Mouse (Mus musculus) heart, embryonic 14.5 days (tissue): Measurements from ENCODE around the gene Tns1. TPM values are rescaled to one million over a fixed set of nuclear protein-coding genes. Genes with fewer than 3 reads are reported as not detected.

Experiments
- ATAC-seq: fragments of 200-750 bp; cut with Nextera tagmentation; 2 replicates; pipeline ENCODE4 v1.8.0; 2017; ENCODE audit warnings: low read depth, moderate TSS enrichment; ENCODE audit not compliant: insufficient number of reproducible peaks, insufficient read depth, low FRiP score
- H3K27ac ChIP-seq, 2 experiments: fragments of 200-500 bp in 1 of 2; fragments of 300-500 bp in 1 of 2; sonication (generic) in 1 of 2; replicated peaks in 1 of 2; 2 replicates each; pipeline ENCODE4 v1.5.1; 2012 to 2014; ENCODE audit warnings: low read depth in 2 of 2, low read length in 2 of 2, control low read depth in 1 of 2, mild to moderate bottlenecking in 1 of 2, mixed read lengths in 1 of 2; ENCODE audit not compliant: control insufficient read depth in 1 of 2, insufficient read depth in 1 of 2
- H3K27me3 ChIP-seq: fragments of 300-500 bp; sonication (generic); 2 replicates; pipeline ENCODE4 v1.6.1; 2014; ENCODE audit warnings: mild to moderate bottlenecking, low read length, control low read depth; ENCODE audit not compliant: control insufficient read depth, insufficient read depth
- H3K36me3 ChIP-seq: fragments of 300-500 bp; sonication (generic); 2 replicates; pipeline ENCODE4 v1.6.1; 2014; ENCODE audit warnings: mild to moderate bottlenecking, control low read depth, low read length, mixed read lengths; ENCODE audit not compliant: control insufficient read depth, insufficient read depth
- H3K4me1 ChIP-seq, 2 experiments: fragments of 200-500 bp in 1 of 2; fragments of 300-500 bp in 1 of 2; sonication (generic) in 1 of 2; 2 replicates each; pipeline ENCODE4 v1.6.1; 2012 to 2014; ENCODE audit warnings: low read length in 2 of 2, control low read depth in 1 of 2, mixed read lengths in 1 of 2; ENCODE audit not compliant: control insufficient read depth in 2 of 2, insufficient read depth in 2 of 2
- H3K4me2 ChIP-seq: fragments of 300-500 bp; sonication (generic); 2 replicates; pipeline ENCODE4 v1.6.1; 2014; ENCODE audit warnings: mild to moderate bottlenecking, low read length
- H3K4me3 ChIP-seq, 2 experiments: fragments of 200-500 bp in 1 of 2; fragments of 300-500 bp in 1 of 2; sonication (generic) in 1 of 2; 2 replicates each; pipeline ENCODE4 v1.5.1; 2012 to 2014; ENCODE audit warnings: low read length in 2 of 2, mild to moderate bottlenecking in 2 of 2, control low read depth in 1 of 2, low read depth in 1 of 2, moderate library complexity in 1 of 2; ENCODE audit not compliant: control insufficient read depth in 1 of 2, insufficient read depth in 1 of 2
- H3K9ac ChIP-seq: fragments of 300-500 bp; sonication (generic); 2 replicates; pipeline ENCODE4 v1.6.1; 2014; ENCODE audit warnings: mild to moderate bottlenecking, low read length
- H3K9me3 ChIP-seq: fragments of 300-500 bp; sonication (generic); 2 replicates; pipeline ENCODE4 v1.6.1; 2016; ENCODE audit warnings: low read length, control low read depth; ENCODE audit not compliant: control insufficient read depth
- WGBS: fragments of 180-500 bp; shearing (Covaris S2); extraction: QIAGEN DNeasy Blood & Tissue Kit; methylation state at CpG from one replicate; pipeline ENCODE4 v1.1.7; 2014; 5-methylcytosine and 5-hydroxymethylcytosine counted together
- polyA plus RNA-seq: library from polyadenylated mRNA; unstranded; fragments of >200 nt; fragmentation: Nextera tagmentation; extraction: Ambion mirVana; gene quantifications from 2 replicates; pipeline ENCODE4 v1.2.1, GENCODE M21; 2014

Gene Tns1
- polyA plus RNA-seq, 1 experiment from 2014 or later, result 125 TPM

DNA sequence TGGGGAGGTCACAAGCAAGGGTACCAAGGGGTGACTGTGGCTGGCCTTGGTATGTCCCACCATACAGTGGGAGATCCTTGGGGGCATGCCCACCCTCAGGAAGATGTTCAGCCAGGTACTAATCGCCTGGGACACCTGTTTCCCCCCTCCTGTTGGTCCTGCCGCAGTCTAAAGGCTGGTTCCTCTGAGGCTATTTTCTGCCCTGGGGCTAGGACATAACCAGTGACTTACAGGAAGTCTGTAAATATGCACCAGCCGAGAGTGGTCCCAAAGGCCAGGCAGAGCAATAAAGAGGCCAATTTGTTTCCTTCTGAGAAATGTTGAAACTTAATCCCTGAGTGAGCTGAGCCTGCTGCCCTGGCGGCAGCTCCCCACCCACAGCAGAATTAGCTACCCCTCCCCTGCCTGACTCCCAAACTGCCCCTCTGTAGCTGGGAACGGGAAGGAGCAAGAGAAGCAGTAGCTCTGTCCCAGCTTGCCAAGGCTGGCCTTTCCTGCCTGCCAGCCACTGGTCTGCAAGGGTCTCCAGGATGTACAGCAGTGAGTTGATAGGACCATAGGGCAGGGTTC lies 154.0 kb downstream of the Tns1 start:
- Histone ChIP-seq H3K4me1 (peaks cover 70 to 89% of the 10 kb centered on the region in 2 experiments), H3K27ac (peak overlapping the region; percentile 13 to 88), H3K4me2 (no peak overlapping the region), H3K4me3 (no peak overlapping the region), H3K27me3 (no peaks in the 10 kb centered on the region), H3K9me3 (no peaks in the 10 kb centered on the region), H3K9ac (peak overlapping the region; percentile 27; the same call in 1 of the 2 replicates), H3K36me3 (peaks cover 67% of the 10 kb centered on the region)
- WGBS, result 25% methylated on average over 5 of the region's 5 CpGs
- no peak for ATAC-seq

GRCm38 (mm10) chr1:73968712-73969511 lies 155.3 kb downstream of the Tns1 start:
- no peaks in the 10 kb centered on the region for H3K27me3 ChIP-seq
- no peaks in the 10 kb centered on the region for H3K9me3 ChIP-seq
- H3K9ac ChIP-seq, result peak overlapping the region; percentile 60
- H3K4me2 ChIP-seq, result peak overlapping the region; percentile 38
- H3K27ac ChIP-seq, result peak overlapping the region; percentile 74 to 88
- ATAC-seq, result peak; percentile 46
- peaks cover 54% of the 10 kb centered on the region for H3K36me3 ChIP-seq
- no peak overlapping the region for H3K4me3 ChIP-seq
- WGBS, result 20% methylated on average over 13 of the region's 13 CpGs
- H3K4me1 ChIP-seq, result peaks cover 69 to 89% of the 10 kb centered on the region in 2 experiments

DNA sequence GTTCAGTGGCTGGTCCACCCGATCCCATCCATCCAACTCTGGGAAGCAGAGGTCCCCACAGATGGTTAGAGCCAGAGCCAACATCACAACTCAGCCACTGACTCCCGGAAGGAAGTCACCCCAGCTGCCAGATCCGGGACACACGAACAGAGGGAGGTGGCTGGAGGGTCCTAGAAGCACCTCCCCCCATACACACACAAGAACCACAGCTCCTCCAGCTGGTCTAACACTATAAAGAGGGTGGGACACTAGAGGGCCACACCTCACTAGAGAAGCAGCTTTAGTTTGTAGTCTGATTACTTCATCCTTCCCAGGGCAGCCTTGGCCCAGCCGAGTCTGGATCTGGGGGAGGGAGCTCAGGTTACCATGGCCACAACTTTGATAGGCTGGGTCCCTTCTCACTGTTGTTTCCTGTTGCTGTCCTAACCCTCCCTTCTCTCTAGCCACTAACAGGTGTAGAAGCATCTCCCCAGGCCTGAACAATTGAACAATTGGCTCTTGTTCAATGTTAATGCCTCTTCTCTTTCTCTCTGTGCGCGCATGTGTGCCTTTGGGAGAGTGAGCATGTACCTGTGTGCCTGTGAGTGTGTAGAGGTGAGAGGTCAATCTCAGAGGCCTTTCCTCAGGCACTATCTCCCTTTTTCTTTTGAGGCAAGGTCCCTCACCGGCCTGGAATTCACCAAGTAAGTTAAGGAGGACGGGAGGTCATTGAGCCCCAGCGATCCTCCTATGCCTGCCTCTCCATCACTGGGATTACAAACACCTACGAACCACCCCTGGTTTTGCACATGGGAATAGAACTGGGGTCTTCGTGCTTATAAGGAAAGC lies 157.6 kb downstream of the Tns1 start:
- Histone ChIP-seq H3K4me2 (no peak overlapping the region), H3K9ac (no peak overlapping the region), H3K9me3 (no peaks in the 10 kb centered on the region), H3K27me3 (no peaks in the 10 kb centered on the region), H3K27ac (peak overlapping the region; percentile 46 to 99; a peak in 2 of 4 replicates), H3K4me1 (peaks cover 72 to 86% of the 10 kb centered on the region in 2 experiments), H3K4me3 (no peak overlapping the region), H3K36me3 (peaks cover 34% of the 10 kb centered on the region)
- ATAC-seq, result no peak
- WGBS, result 61% methylated on average over 12 of the region's 12 CpGs

GRCm38 (mm10) chr1:73964151-73964743 lies 160.0 kb downstream of the Tns1 start:
- no peak for ATAC-seq

DNA sequence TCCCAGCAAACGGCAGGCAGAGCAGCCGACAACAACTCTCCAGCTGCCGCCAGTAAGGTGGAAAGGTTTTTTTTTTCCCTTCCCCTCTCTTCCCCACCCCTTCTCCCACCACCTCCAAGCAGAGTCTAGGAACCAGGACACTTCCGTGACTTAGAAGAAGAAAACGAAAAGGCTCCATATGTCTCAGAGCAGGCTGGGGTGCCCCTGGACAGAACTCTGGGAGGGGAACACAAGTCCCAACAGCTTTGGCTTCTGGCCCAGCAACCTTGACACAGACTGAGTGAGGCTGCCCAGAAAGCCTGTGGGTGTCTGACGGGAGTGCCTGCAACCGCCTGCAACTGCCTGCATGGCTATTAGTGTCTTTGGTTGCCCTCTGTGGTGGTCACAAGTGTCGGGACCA lies 160.6 kb downstream of the Tns1 start:
- WGBS, result 6% methylated on average over 8 of the region's 8 CpGs
- 0 out of 2 replicates have a peak, but pooled peaks have one; percentile 18 for ATAC-seq

More at GRCm38 (mm10) chr1:73964151-73964743, 160.0 kb downstream of the Tns1 start:
- Histone ChIP-seq H3K4me2 (peak overlapping the region; percentile 82), H3K27me3 (no peaks in the 10 kb centered on the region), H3K27ac (peak overlapping the region; percentile 99), H3K4me3 (no peak overlapping the region), H3K4me1 (peaks cover 77 to 94% of the 10 kb centered on the region in 2 experiments), H3K9ac (peak overlapping the region; percentile 92), H3K36me3 (peaks cover 33% of the 10 kb centered on the region), H3K9me3 (no peaks in the 10 kb centered on the region)
- WGBS, result 71% methylated on average over 5 of the region's 5 CpGs

GRCm38 (mm10) chr1:73962668-73963371 lies 161.4 kb downstream of the Tns1 start:
- peak; percentile 84 for ATAC-seq
- peak overlapping the region; percentile 92 for H3K9ac ChIP-seq
- H3K36me3 ChIP-seq, result peaks cover 37% of the 10 kb centered on the region
- peak overlapping the region; percentile 82 for H3K4me2 ChIP-seq
- peaks cover 77 to 94% of the 10 kb centered on the region in 2 experiments for H3K4me1 ChIP-seq
- WGBS, result 2% methylated on average over 12 of the region's 12 CpGs
- no peaks in the 10 kb centered on the region for H3K9me3 ChIP-seq
- peak overlapping the region; percentile 99 for H3K27ac ChIP-seq
- H3K4me3 ChIP-seq, result peak overlapping the region; percentile 60 to 65
- no peaks in the 10 kb centered on the region for H3K27me3 ChIP-seq

More for the DNA sequence above, 160.6 kb downstream of the Tns1 start:
- Histone ChIP-seq H3K36me3 (peaks cover 39% of the 10 kb centered on the region), H3K4me3 (peak overlapping the region in 1 of 2 experiments; percentile 60; a peak in 1 of 4 replicates), H3K27ac (peak overlapping the region; percentile 99), H3K27me3 (no peaks in the 10 kb centered on the region), H3K9ac (peak overlapping the region; percentile 92), H3K9me3 (no peaks in the 10 kb centered on the region), H3K4me2 (peak overlapping the region; percentile 82), H3K4me1 (peaks cover 77 to 94% of the 10 kb centered on the region in 2 experiments)
